Mouse (Mus musculus): ENCODE data around the gene Msi2. TPM values are rescaled to one million over a fixed set of nuclear protein-coding genes. Genes with fewer than 3 reads are reported as not detected.

Msi2 gene
- polyA plus RNA-seq, 1 experiment = 69.3 TPM

- peak overlapping the region; percentile 5 for H3K27ac ChIP-seq (ENCODE audit: control insufficient read depth, insufficient read depth, low read depth, low read length)
These were observed 668 bp upstream of the Msi2 start for GRCm38 (mm10) chr11:88718766-88719595.

GRCm38 (mm10) chr11:88717644-88718049, 666 bp downstream of the Msi2 start:
- TF ChIP-seq POLR2A (IDR thresholded peaks at IDR 0.05; ENCODE audit: control insufficient read depth, low read depth, low read length) = no peak
- TF ChIP-seq CTCF (IDR thresholded peaks at IDR 0.05; ENCODE audit: control insufficient read depth, insufficient read depth, insufficient replicate concordance, low read depth, low read length) = no peak
- H3K27ac ChIP-seq (ENCODE audit: control insufficient read depth, insufficient read depth, low read depth, low read length) = no peak overlapping the region; the same call in 1 of the 2 replicates
- H3K27me3 ChIP-seq (ENCODE audit: control insufficient read depth, insufficient read depth, low read length) = no peaks in the 10 kb centered on the region
- no peaks in the 10 kb centered on the region for H3K36me3 ChIP-seq (ENCODE audit: control insufficient read depth, insufficient read depth, low read length)
- H3K4me1 ChIP-seq (ENCODE audit: control insufficient read depth, insufficient read depth, low read length) = peaks cover 15% of the 10 kb centered on the region
- peak overlapping the region; percentile 81 for H3K4me3 ChIP-seq (ENCODE audit: control insufficient read depth, low read depth, low read length)

More at GRCm38 (mm10) chr11:88718766-88719595, 668 bp upstream of the Msi2 start:
- TF ChIP-seq POLR2A (IDR thresholded peaks at IDR 0.05; ENCODE audit: control insufficient read depth, low read depth, low read length) = peak; percentile 14
- no peak for TF ChIP-seq CTCF (IDR thresholded peaks at IDR 0.05; ENCODE audit: control insufficient read depth, insufficient read depth, insufficient replicate concordance, low read depth, low read length)
- H3K4me3 ChIP-seq (ENCODE audit: control insufficient read depth, low read depth, low read length) = peak overlapping the region; percentile 89
- no peaks in the 10 kb centered on the region for H3K27me3 ChIP-seq (ENCODE audit: control insufficient read depth, insufficient read depth, low read length)
- H3K4me1 ChIP-seq (ENCODE audit: control insufficient read depth, insufficient read depth, low read length) = peaks cover 15% of the 10 kb centered on the region
- no peaks in the 10 kb centered on the region for H3K36me3 ChIP-seq (ENCODE audit: control insufficient read depth, insufficient read depth, low read length)

GRCm38 (mm10) chr11:88717016-88717643, 1.2 kb downstream of the Msi2 start:
- no peak overlapping the region for H3K27ac ChIP-seq (ENCODE audit: control insufficient read depth, insufficient read depth, low read depth, low read length)
- no peaks in the 10 kb centered on the region for H3K36me3 ChIP-seq (ENCODE audit: control insufficient read depth, insufficient read depth, low read length)
- TF ChIP-seq POLR2A (IDR thresholded peaks at IDR 0.05; ENCODE audit: control insufficient read depth, low read depth, low read length) (no peak), CTCF (IDR thresholded peaks at IDR 0.05; ENCODE audit: control insufficient read depth, insufficient read depth, insufficient replicate concordance, low read depth, low read length) (no peak)
- H3K4me1 ChIP-seq (ENCODE audit: control insufficient read depth, insufficient read depth, low read length) = peaks cover 15% of the 10 kb centered on the region
- H3K4me3 ChIP-seq (ENCODE audit: control insufficient read depth, low read depth, low read length) = peak overlapping the region; percentile 81
- no peaks in the 10 kb centered on the region for H3K27me3 ChIP-seq (ENCODE audit: control insufficient read depth, insufficient read depth, low read length)

GRCm38 (mm10) chr11:88716061-88716994, 2.0 kb downstream of the Msi2 start:
- Histone ChIP-seq H3K27me3 (ENCODE audit: control insufficient read depth, insufficient read depth, low read length) (no peaks in the 10 kb centered on the region), H3K36me3 (ENCODE audit: control insufficient read depth, insufficient read depth, low read length) (no peaks in the 10 kb centered on the region), H3K4me3 (ENCODE audit: control insufficient read depth, low read depth, low read length) (peak overlapping the region; percentile 64), H3K4me1 (ENCODE audit: control insufficient read depth, insufficient read depth, low read length) (peaks cover 17% of the 10 kb centered on the region), H3K27ac (ENCODE audit: control insufficient read depth, insufficient read depth, low read depth, low read length) (no peak overlapping the region)
- TF ChIP-seq CTCF (IDR thresholded peaks at IDR 0.05; ENCODE audit: control insufficient read depth, insufficient read depth, insufficient replicate concordance, low read depth, low read length) = no peak
- TF ChIP-seq POLR2A (IDR thresholded peaks at IDR 0.05; ENCODE audit: control insufficient read depth, low read depth, low read length) = no peak

GRCm38 (mm10) chr11:88715299-88715698, 3.0 kb downstream of the Msi2 start:
- H3K36me3 ChIP-seq (ENCODE audit: control insufficient read depth, insufficient read depth, low read length) = no peaks in the 10 kb centered on the region
- no peak for TF ChIP-seq CTCF (IDR thresholded peaks at IDR 0.05; ENCODE audit: control insufficient read depth, insufficient read depth, insufficient replicate concordance, low read depth, low read length)
- no peak for TF ChIP-seq POLR2A (IDR thresholded peaks at IDR 0.05; ENCODE audit: control insufficient read depth, low read depth, low read length)
- no peak overlapping the region for H3K27ac ChIP-seq (ENCODE audit: control insufficient read depth, insufficient read depth, low read depth, low read length)
- no peak overlapping the region for H3K4me3 ChIP-seq (ENCODE audit: control insufficient read depth, low read depth, low read length)
- H3K27me3 ChIP-seq (ENCODE audit: control insufficient read depth, insufficient read depth, low read length) = no peaks in the 10 kb centered on the region
- peaks cover 14% of the 10 kb centered on the region for H3K4me1 ChIP-seq (ENCODE audit: control insufficient read depth, insufficient read depth, low read length)

GRCm38 (mm10) chr11:88714127-88714526, 4.2 kb downstream of the Msi2 start:
- no peak overlapping the region for H3K27ac ChIP-seq (ENCODE audit: control insufficient read depth, insufficient read depth, low read depth, low read length)
- TF ChIP-seq CTCF (IDR thresholded peaks at IDR 0.05; ENCODE audit: control insufficient read depth, insufficient read depth, insufficient replicate concordance, low read depth, low read length) (no peak), POLR2A (IDR thresholded peaks at IDR 0.05; ENCODE audit: control insufficient read depth, low read depth, low read length) (no peak)
- no peaks in the 10 kb centered on the region for H3K36me3 ChIP-seq (ENCODE audit: control insufficient read depth, insufficient read depth, low read length)
- H3K4me3 ChIP-seq (ENCODE audit: control insufficient read depth, low read depth, low read length) = no peak overlapping the region
- H3K27me3 ChIP-seq (ENCODE audit: control insufficient read depth, insufficient read depth, low read length) = no peaks in the 10 kb centered on the region
- peaks cover 14% of the 10 kb centered on the region for H3K4me1 ChIP-seq (ENCODE audit: control insufficient read depth, insufficient read depth, low read length)
